Mouse (Mus musculus): ENCODE measurements around the gene Ppm1h. TPM values are rescaled to one million over a fixed set of nuclear protein-coding genes. Genes with fewer than 3 reads are reported as not detected.

Ppm1h gene
- polyA plus RNA-seq, 1 experiment, result 10.4 TPM

DNA sequence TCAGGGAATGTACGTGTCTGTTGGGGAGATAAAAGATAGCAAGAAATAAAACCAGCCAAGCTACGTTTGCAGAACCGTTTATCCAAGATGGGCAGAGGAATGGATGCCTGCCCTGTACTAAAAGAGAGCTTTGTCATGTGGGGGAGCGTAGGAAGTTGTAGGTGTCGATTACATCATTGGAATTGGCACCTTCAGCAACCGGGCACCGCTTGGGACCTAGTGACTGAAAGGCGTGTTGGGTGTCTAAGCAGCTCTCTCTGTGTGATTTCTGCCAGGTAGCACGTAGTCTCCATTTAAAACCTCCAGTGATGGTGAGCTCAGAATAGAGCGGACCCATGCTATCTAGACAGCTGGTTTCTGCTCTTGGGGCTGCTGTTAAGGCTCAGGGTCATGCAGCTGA is 60.0 kb downstream of the Ppm1h start:
- 85% methylated on average over 10 of the region's 10 CpGs for WGBS
- DNase-seq (ENCODE audit: low read depth, low spot score), result no peak

DNA sequence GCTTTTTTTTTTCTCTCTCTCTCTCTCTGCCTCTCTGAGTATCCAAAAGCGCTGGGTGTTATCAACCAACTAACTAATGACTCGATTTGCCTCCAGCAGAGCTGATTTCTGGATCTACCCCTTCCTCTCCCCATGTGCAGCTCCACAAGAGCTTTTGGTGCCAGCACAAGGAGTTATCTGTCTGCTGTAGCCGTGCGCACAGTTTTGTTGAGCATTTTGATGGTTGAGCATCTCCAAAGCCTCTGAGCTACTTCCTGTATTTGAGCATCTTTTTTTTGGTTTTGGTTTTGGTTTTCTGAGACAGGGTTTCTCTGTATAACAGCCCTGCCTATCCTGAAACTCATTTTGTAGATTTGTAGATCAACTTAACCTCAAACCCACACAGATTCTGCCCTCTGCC is 60.5 kb downstream of the Ppm1h start:
- 82% methylated on average over 4 of the region's 4 CpGs for WGBS
- no peak for DNase-seq (ENCODE audit: low read depth, low spot score)

DNA sequence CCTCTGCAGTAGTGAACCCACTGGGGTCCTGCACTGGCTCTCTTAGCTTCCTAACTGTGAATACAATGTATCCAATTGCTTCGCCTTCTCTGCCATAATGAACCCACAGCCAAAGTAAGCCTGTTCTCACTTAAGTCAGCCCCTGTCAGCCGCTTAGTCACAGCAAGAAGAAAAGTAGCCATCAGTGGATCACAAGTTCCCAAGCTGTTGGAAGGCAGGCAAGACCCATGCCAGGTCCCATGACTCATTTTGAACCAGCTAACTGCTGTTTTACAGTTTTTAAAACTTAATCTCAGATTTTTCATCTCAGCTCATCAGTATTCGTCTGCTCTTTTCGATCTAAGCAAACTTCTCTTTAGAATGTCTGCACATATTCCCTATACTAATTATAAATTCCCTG is 61.6 kb downstream of the Ppm1h start:
- no peak for DNase-seq (ENCODE audit: low read depth, low spot score)
- 88% methylated on average over 4 of the region's 4 CpGs for WGBS

DNA sequence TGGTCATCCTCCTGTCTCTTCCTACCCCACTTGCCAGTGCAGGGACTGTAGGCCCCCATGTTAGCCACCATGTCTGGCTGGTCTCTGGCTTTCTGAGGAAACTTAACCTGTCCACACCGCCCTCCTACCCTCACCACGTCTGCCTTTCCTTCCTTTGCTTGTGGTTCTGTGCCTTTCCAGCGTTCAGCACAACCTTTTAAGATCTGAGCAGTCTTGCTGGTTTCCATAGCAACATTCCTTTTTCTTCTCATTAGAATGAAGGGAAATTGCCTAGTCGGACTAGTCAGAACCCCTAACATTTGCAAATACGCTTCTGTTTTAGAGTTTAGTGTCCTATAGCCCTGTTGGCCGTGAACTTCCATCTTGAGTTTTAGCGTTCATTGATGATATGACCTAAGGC is 62.6 kb downstream of the Ppm1h start:
- 91% methylated on average over 7 of the region's 7 CpGs for WGBS
- no peak for DNase-seq (ENCODE audit: low read depth, low spot score)

DNA sequence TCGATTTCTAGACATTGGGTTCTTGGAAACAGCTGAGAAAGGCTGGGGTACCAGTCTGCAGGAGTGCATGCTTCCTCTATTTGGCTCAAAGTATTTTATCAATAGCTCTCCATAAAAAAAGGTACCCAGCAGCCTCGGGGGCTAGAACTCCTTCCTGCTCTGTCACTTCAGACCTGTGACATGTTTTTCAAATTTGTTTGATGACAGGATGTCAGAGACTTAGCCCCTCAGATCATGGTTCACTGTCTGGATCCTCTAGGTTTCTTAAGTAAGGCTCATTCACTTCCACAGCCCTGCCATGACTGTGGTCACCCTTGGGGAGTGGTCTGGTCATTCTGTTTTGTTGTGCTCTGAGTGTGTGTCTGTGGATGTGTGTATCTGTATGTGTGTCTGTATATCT is 63.6 kb downstream of the Ppm1h start:
- no peak for DNase-seq (ENCODE audit: low read depth, low spot score)
- WGBS, result 73% methylated on average over 2 of the region's 2 CpGs

DNA sequence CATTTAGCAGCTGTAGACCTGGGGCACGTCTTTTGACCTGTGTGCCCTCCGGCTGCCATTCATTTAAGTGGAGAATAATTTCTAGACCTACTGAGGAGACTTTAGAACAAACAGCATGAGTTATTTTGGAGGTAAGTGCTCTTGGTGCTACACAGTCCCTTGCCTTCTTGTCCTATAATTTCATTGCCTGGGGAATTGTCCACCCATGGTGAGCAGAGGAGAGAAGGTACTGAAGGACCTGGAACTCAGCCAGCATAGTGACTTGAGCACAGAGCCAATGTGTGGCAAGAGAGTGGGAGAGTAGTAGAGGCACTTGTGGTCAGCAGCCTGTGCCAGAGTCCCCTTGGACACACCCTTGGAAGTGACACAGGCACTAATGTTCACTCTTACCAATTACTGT is 64.8 kb downstream of the Ppm1h start:
- WGBS, result 93% methylated on average over 2 of the region's 2 CpGs
- no peak for DNase-seq (ENCODE audit: low read depth, low spot score)

DNA sequence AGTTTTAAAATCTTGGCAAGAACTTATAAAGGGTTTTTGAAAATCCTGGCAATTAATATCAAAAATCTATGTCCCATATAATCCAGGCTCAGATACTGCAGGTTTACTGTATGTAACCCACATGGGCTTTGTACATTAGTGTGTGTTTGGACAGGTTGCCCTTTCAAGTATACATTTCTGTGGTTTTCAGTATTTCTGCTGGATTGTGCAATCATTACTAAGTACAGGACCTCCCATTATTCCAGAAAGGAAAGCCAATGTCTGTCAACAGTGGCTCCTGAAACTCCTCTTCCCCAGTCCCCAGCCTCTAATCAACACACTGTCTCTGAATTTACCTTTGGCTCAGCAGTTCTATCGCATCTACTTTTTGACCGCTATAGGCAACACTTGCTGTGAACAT is 66.4 kb downstream of the Ppm1h start:
- 96% methylated on average over 2 of the region's 2 CpGs for WGBS
- no peak for DNase-seq (ENCODE audit: low read depth, low spot score)

DNA sequence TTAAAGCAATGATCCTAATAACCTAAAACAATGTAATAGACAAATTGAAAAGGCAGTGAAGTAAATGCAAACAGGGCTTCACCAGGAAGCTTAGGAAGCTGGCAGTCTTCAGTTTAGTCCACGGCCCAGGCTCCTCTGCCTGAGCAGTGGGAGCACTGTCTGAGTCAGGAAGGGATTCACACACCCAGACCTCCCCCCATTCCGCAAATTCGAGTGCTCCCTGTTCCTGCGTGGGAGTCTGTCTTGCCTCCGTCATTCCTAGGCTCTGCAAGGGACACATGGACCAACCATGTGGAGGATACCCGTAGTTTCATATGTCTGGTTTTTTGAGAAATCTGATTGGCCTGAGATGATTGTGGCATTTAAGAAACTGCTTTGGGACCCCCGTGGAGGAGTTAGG is 67.6 kb downstream of the Ppm1h start:
- DNase-seq (ENCODE audit: low read depth, low spot score), result no peak
- WGBS, result 84% methylated on average over 7 of the region's 7 CpGs

DNA sequence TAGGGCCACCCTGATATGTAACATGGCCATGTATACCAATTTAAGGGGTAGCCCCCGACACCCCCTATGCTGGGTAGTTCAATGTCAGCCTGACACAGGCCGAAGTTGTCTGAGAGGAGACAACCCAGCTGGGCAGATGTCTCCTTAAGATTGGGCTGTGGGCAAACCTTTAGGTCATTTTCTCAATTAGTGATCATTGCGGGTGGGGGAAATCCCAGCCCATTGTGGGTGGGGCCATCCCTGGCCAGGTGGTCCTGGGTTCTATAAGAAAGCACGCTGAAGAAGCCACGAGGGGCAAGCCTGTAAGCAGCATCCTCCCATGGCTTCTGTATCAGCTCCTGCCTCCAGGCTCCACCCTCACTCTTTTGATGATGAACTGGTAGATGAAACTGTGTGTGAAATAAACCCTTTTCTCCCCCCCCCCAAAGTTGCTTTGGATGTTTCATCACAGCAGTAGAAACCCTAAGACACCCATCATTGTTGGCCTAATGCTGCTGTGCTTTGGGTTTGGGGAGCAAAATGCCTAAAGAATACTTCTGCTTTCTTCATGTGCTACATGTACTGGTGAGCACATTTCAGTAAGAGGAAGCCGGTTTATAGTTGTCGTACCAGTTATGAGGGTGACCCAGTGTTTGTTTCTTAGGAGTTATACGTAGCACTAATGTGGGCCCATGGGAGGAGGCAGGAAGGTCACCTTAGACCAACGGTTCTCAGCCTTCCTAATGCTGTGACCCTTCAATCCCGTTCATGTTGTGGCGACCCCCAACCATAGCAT is 68.8 kb downstream of the Ppm1h start:
- no peak for DNase-seq (ENCODE audit: low read depth, low spot score)
- WGBS, result 82% methylated on average over 11 of the region's 11 CpGs

DNA sequence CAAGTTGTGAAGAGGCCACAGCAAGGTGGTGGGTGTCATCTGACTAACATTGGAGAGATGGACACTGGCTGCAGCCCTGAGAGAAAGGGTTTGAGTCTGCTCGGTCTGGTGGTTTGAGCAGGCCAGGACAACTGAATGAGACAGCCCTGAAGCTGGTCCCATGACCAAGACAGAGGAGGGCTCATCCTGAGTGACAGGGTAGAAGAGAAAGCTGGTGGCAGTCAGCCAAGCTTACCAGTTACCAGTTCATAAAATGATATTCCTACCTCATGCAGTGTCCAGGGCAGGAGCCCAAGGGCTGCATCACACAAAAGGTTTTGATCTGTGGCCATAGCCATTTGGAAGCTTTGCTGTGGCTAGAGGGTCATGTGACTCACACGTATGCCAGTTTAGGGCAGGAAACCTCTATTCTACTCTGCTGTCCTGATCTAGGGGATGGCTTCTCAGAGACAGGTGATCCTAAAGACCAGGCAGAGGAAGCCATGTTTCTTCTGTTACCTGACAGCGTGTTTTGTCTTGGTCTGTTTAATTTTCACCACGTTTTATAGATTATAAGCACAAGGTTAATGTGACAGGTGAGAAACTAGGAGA is 69.9 kb downstream of the Ppm1h start:
- no peak for DNase-seq (ENCODE audit: low read depth, low spot score)
- WGBS, result 68% methylated on average over 4 of the region's 4 CpGs

DNA sequence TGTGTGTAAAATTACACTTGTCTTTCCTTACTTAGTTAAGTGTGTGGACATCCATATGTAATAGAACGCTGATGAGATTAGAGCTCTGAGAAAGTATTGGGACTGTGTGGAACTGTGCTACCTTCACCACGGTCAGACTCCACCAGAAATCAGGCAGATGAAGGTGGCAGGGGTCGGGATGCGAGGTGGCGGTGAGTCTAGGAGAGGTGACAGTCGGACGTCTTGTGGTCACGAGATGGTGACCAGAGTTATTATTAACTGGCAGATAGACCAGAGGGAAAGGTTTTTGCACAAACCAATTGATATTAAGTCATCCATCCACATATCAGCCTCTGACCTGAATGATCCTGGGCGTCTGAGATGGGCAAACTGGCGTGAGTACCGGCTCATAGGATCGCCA is 70.5 kb downstream of the Ppm1h start:
- WGBS, result 95% methylated on average over 12 of the region's 12 CpGs
- DNase-seq (ENCODE audit: low read depth, low spot score), result no peak

DNA sequence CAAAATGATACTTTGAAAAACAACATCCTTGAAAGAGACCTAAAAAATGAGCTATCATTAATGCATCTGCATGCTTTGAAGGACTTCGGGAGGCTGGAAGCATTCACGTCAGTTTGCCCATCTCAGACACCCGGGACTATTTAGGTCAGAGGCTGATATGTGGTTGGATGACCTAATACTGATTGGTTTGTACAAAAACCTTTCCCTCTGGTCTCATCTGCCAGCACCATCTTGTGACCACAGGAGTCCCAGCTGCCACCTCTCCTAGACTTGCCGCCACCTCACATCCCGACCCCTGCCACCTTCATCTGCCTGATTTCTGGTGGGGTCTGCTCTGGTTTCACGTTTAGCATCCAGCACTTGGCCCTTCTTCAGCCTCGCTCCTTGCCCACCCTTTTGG is 71.3 kb downstream of the Ppm1h start:
- DNase-seq (ENCODE audit: low read depth, low spot score), result no peak
- WGBS, result 91% methylated on average over 7 of the region's 7 CpGs

DNA sequence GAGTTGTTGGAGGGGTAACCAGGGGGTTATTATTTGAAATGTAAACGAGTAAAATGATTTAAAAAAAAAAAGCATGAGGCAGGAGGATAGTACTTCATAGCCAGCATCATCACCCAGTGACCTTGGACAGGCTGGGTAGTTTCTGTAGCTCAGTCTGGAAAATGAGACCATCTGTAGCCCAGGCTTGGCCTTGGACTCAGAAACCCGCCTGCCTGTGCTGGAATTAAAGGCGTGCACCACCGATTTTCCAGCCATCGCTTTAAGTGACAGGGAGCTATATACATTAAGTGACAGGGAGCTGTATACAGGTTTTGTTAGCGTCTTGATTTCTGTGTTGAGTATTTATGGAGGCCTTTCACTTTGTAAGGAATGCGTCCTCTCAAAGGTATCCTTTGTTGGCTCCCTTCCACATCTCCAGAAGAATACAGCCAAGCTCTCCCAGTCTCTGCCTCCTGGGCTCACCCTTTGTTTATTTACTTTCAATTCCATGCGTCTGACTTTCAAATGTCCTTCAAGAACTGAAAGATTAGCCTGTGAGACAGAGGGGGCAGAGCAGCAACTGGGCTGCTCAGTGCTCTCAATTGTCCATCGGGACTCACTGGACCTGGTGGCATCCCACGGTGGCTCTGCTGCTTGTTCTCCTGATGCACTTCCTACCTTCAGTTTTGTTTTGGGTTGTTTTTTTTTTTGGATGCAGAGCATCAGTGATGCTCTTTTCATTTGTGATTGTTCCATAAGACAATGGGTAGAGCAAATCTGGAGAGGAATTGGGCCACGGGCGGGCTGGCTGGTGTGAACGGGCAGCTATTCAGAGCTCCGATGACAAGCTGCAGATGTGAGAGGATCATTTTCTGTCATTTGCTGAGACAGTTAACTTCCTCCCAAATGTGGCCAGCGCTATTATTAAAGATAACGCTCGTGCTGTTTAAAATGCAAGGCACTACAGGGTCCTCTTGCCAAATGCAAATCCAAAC is 74.7 kb downstream of the Ppm1h start:
- WGBS, result 62% methylated on average over 17 of the region's 17 CpGs
- no peak for DNase-seq (ENCODE audit: low read depth, low spot score)

DNA sequence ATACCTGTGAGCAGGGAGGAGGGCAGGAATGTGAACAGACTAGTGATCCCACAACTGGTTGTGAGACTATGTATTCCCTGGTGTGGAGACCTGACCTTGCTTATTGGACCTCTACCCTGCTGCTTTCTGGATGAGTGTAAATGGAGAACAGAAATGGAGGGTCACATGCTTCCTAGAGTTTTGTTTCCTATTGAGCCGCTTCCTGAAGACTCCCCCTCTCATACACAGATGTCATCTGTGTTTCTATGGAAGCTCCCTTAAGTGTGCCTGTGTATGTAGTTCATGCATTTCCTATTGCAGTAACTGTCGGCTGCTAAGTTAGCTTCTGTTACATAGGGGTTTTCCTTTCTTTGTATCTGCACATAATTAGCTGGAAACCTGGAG is 75.4 kb downstream of the Ppm1h start:
- no peak for DNase-seq (ENCODE audit: low read depth, low spot score)
- 73% methylated on average over 2 of the region's 2 CpGs for WGBS

DNA sequence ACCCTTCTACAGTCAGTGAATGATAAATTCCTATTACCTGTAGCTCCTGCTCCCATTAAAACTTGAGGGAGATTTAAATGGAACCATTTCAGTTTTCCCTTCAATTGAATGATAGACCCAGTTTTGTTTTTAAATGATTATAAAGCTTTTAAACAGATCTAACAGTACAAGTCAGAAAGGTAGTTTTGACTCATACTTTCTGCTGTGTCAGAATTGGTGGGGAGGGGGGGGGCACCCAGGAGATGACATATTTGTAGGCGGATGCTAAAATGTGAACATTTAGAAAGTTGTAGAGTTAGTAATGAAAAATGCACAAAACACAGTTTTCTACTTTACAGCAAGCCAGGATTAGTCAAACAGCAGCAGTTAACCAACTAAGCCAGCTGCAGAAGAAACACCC is 76.4 kb downstream of the Ppm1h start:
- WGBS, result 96% methylated on average over 1 of the region's 1 CpGs
- DNase-seq (ENCODE audit: low read depth, low spot score), result no peak

DNA sequence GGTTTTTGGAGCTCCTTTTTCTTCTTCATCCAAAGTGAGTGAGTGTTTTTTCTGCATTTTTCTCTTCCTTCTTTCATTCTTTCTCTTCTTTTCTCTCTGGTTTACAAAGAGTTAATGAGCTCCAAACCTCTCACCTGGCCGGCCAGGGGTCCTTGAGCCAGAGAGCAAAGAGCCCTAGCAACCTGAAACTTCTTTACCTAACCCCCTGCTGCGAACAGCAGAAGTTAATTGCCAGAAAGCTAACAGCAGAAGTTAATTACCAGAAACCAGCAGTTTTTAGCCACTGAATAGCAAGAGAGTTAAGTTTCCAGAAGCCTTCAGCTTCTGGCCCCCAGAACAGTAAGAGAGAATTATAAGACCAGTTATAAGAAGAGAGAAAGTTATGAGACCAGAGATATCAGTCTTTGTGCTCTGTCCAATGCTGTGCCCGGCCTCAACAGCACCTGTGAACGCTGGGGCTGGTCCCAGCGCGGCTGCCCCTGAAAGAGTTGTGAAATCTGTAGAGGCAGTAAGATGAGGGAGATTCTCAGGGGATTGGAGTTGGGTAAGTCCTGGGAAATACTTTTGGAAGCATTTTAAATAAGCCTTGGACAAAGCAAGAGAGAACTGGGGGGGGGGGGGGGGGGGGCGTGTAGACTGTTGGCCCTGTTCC is 78.4 kb downstream of the Ppm1h start:
- whole genome bisulfite sequencing, result 63% methylated on average over 7 of the region's 7 CpGs
- DNase-seq (ENCODE audit: low read depth, low spot score), result no peak

DNA sequence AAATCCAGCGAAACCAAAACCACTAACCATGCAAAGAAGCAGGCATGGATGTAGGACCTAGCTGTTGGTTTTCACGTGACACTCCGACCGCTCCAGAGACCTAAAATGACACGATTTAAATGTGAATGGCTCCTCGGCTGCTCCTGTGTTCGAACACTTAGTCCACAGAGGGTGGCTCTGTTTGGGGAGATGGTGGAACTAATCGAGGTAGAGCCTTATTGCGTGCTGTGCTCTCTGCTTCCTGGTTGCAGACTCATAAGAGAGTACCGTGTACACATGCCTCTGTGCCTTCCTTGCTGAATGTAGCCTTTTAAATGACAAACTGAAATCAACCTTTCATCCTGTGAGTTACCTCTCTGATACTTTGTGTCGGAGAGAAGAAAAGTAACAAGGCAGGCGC is 79.2 kb downstream of the Ppm1h start:
- whole genome bisulfite sequencing, result 86% methylated on average over 12 of the region's 12 CpGs
- DNase-seq (ENCODE audit: low read depth, low spot score), result no peak

DNA sequence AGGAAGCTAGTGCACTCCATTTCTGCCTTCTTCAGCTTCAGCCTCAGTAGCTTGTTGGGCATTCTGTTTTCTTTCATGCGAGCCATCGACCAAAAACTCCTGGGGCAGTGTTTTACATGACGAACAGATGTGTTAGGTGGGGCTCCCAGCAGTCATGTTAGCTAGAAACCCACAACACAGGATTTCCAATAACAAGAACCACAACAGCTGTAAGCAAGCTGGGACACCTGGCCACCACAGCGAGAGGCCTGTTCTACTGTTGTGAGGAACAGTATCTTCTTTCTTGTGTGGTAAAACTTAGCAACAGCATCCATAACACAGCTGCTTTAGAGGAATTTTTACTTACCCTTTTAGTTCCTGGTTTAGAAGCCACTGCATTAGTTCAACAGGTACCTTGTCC is 79.8 kb downstream of the Ppm1h start:
- 75% methylated on average over 4 of the region's 4 CpGs for WGBS
- no peak for DNase-seq (ENCODE audit: low read depth, low spot score)

DNA sequence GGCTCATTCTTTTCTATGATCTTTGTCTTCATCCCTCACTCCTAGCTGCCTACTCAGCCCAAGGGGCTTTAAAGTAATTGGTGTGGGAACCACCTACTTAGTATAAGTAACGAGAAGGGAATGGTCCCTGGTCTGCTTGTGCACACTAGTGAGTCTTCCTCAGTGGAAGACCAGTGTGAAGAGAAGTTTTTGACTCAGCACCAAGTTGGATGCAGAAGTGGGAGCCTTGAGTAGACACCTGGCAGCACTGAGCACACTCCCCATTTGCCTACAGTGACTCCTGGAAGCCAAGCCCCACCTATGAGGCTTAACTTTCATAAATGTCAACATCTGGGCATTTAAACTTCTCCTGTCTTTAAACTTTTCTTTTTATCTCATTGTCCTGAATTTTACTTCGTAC is 81.2 kb downstream of the Ppm1h start:
- DNase-seq (ENCODE audit: low read depth, low spot score), result no peak
- WGBS, result 91% methylated on average over 2 of the region's 2 CpGs
